Mouse (Mus musculus): ENCODE results near the gene Phox2a. TPM values are rescaled to one million over a fixed set of nuclear protein-coding genes. Genes with fewer than 3 reads are reported as not detected.

Phox2a gene
- polyA plus RNA-seq, 1 experiment from 2014 or later, result not detected

DNA sequence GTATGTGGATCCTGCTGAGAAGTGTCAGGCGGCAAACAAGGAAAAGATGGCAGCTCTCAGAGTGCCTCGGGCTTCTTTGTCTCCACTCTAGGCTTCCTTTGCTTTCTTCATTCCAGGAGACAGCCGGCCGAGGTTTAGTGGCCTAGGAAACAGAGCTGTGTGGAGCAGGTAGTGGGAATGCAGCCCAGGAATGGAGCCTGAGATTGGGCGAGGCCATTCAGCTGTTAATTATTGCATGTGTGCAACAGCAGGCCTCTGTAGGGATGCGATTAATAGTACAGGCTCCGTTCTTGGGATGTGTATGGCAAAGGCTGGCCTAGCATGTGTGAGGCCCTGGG is 51.0 kb downstream of the Phox2a start:
- ATAC-seq (ENCODE audit: insufficient number of reproducible peaks, insufficient read depth, low FRiP score, low TSS enrichment, low read depth), result no peak
- 48% methylated on average over 7 of the region's 7 CpGs for WGBS
- Histone ChIP-seq H3K9me3 (no peaks in the 10 kb centered on the region), H3K36me3 (no peaks in the 10 kb centered on the region), H3K27ac (no peak overlapping the region), H3K27me3 (no peaks in the 10 kb centered on the region), H3K4me1 (no peaks in the 10 kb centered on the region), H3K4me3 (no peak overlapping the region), H3K9ac (no peak overlapping the region), H3K4me2 (no peak overlapping the region)

DNA sequence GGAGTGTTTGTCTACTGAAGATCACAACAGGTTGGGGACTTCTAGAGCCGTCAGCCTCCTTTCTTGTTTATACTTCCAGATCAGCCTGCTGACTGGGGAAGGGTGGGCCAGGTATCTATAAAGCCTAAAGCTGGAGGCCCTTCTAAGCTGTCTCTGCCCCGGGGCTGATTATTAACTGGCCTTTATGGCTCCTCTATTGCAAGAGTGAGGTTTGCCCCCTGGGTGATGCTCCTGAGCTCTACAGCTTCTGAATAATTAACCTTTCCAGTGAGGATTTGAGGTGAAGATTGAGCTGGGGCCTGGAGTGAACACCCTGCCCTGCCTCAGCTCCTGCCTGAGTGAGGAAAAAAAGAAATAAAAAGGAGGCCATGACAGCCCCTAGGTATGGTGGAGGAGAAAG is 52.5 kb downstream of the Phox2a start, which contains the start of gene Folr1:
Gene Folr1, minus strand, starts transcription at position 160 of the 400 bp plus-strand sequence.
- Histone ChIP-seq H3K27ac (no peak within 1 kb of the TSS), H3K4me1 (no peaks in the 10 kb centered on the region), H3K27me3 (no peaks in the 10 kb centered on the region), H3K4me3 (no peak within 1 kb of the TSS), H3K9me3 (no peaks in the 10 kb centered on the region), H3K4me2 (no peak within 1 kb of the TSS), H3K9ac (no peak within 1 kb of the TSS), H3K36me3 (no peaks in the 10 kb centered on the region)
- ATAC-seq (ENCODE audit: insufficient number of reproducible peaks, insufficient read depth, low FRiP score, low TSS enrichment, low read depth), result no peak
- WGBS, result 54% methylated on average over 2 of the region's 2 CpGs

DNA sequence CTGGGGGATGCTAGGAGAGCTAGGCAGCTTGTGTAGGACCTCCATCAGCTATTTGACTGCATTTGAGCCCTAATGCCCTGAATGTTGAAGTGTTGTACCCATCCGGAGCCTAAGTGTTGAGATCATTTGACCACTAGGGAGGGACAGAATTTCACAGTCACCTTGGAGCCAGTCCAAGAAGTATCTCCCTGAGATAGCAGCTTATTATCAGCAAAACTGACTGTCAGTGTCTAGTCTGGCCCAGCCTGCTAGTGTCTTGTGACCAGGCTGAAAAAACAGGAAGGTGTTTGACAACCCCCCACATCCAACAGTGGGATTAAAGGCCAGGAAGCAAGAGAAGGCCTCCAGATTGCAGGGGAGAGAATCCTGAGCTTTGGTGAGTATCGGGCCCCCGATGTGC is 53.2 kb downstream of the Phox2a start:
- Histone ChIP-seq H3K9me3 (no peaks in the 10 kb centered on the region), H3K27ac (no peak overlapping the region), H3K9ac (no peak overlapping the region), H3K4me2 (no peak overlapping the region), H3K4me3 (no peak overlapping the region), H3K36me3 (no peaks in the 10 kb centered on the region), H3K4me1 (no peaks in the 10 kb centered on the region), H3K27me3 (no peaks in the 10 kb centered on the region)
- no peak for ATAC-seq (ENCODE audit: insufficient number of reproducible peaks, insufficient read depth, low FRiP score, low TSS enrichment, low read depth)
- WGBS, result 88% methylated on average over 3 of the region's 3 CpGs

Other genes starting within 250 kb of the Phox2a start
- not detected in 2 replicates for gene Art2b, start 232.7 kb upstream of the Phox2a start, polyA plus RNA-seq (2015; fragmentation: Nextera tagmentation; extraction: Ambion mirVana)
- 40.4 and 45.8 TPM in 2 replicates for gene Clpb, start 154.7 kb upstream of the Phox2a start, polyA plus RNA-seq (2015; fragmentation: Nextera tagmentation; extraction: Ambion mirVana)
- 44.6 and 44.8 TPM in 2 replicates for gene Inppl1, start 19.9 kb downstream of the Phox2a start, polyA plus RNA-seq (2015; fragmentation: Nextera tagmentation; extraction: Ambion mirVana)
- gene Folr2, start 38.9 kb downstream of the Phox2a start, polyA plus RNA-seq (2015; fragmentation: Nextera tagmentation; extraction: Ambion mirVana), result 1.5 and 1.9 TPM in 2 replicates
- 70.3 and 73.4 TPM in 2 replicates for gene Anapc15, start 45.4 kb downstream of the Phox2a start, polyA plus RNA-seq (2015; fragmentation: Nextera tagmentation; extraction: Ambion mirVana)
- gene Folr1, start 52.5 kb downstream of the Phox2a start, polyA plus RNA-seq (2015; fragmentation: Nextera tagmentation; extraction: Ambion mirVana), result 0.25 TPM in 1 of 2 replicates, not detected in the other
- gene Lamtor1, start 87.6 kb downstream of the Phox2a start, polyA plus RNA-seq (2015; fragmentation: Nextera tagmentation; extraction: Ambion mirVana), result 157 and 168 TPM in 2 replicates
- gene Tomt, start 88.0 kb downstream of the Phox2a start, polyA plus RNA-seq (2015; fragmentation: Nextera tagmentation; extraction: Ambion mirVana), result 0.51 and 0.59 TPM in 2 replicates
- gene Lrrc51, start 115.6 kb downstream of the Phox2a start, polyA plus RNA-seq (2015; fragmentation: Nextera tagmentation; extraction: Ambion mirVana), result 7.3 and 8.3 TPM in 2 replicates
- 90.9 and 92.0 TPM in 2 replicates for gene Numa1, start 115.8 kb downstream of the Phox2a start, polyA plus RNA-seq (2015; fragmentation: Nextera tagmentation; extraction: Ambion mirVana)
- gene Il18bp, start 200.4 kb downstream of the Phox2a start, polyA plus RNA-seq (2015; fragmentation: Nextera tagmentation; extraction: Ambion mirVana), result 3.3 TPM in 2 replicates
- 31.2 and 33.3 TPM in 2 replicates for gene Rnf121, start 247.2 kb downstream of the Phox2a start, polyA plus RNA-seq (2015; fragmentation: Nextera tagmentation; extraction: Ambion mirVana)
- 45.4 and 47.8 TPM in 2 replicates for gene Xndc1, start 247.2 kb downstream of the Phox2a start, polyA plus RNA-seq (2015; fragmentation: Nextera tagmentation; extraction: Ambion mirVana)
- 1.6 and 2.7 TPM in 2 replicates for gene Xntrpc, start 247.4 kb downstream of the Phox2a start, polyA plus RNA-seq (2015; fragmentation: Nextera tagmentation; extraction: Ambion mirVana)

Measured in embryonic facial prominence, embryonic 13.5 days (tissue).